Mouse (Mus musculus) liver, embryonic 11.5 days (tissue): Measurements from ENCODE around the gene Parvb. TPM values are rescaled to one million over a fixed set of nuclear protein-coding genes. Genes with fewer than 3 reads are reported as not detected.

Source experiments
- ATAC-seq: fragments of 200-750 bp; cut with Nextera tagmentation; replicated peaks from 2 replicates; pipeline ENCODE4 v1.8.0; 2017; ENCODE audit warnings: moderate number of reproducible peaks, mild to moderate bottlenecking, moderate TSS enrichment, moderate library complexity; ENCODE audit not compliant: low FRiP score
- DNase-seq: peaks from one replicate; pipeline ENCODE4 v3.0.0-alpha.2; 2017; ENCODE audit warnings: low spot score
- H3K27ac ChIP-seq: fragments of 300-500 bp; sonication (generic); 2 replicates; pipeline ENCODE4 v1.5.1; 2014; ENCODE audit warnings: mild to moderate bottlenecking, low read depth, low read length, control low read depth
- H3K27me3 ChIP-seq: fragments of 300-500 bp; sonication (generic); replicated peaks from 2 replicates; pipeline ENCODE4 v1.6.1; 2014; ENCODE audit warnings: low read length, mixed read lengths; ENCODE audit not compliant: control insufficient read depth, insufficient read depth
- H3K36me3 ChIP-seq: fragments of 300-500 bp; sonication (generic); 2 replicates; pipeline ENCODE4 v1.6.1; 2014; ENCODE audit warnings: mild to moderate bottlenecking, low read length, moderate library complexity, mixed read lengths; ENCODE audit not compliant: control insufficient read depth, insufficient read depth
- H3K4me1 ChIP-seq: fragments of 300-500 bp; sonication (generic); replicated peaks from 2 replicates; pipeline ENCODE4 v1.6.1; 2014; ENCODE audit warnings: low read length, mixed read lengths; ENCODE audit not compliant: control insufficient read depth, insufficient read depth
- H3K4me2 ChIP-seq: fragments of 300-500 bp; sonication (generic); 2 replicates; pipeline ENCODE4 v1.6.1; 2014; ENCODE audit warnings: mild to moderate bottlenecking, control low read depth, moderate library complexity
- H3K4me3 ChIP-seq: fragments of 300-500 bp; sonication (generic); 2 replicates; pipeline ENCODE4 v1.5.1; 2014; ENCODE audit warnings: low read depth, low read length, control low read depth
- H3K9ac ChIP-seq: fragments of 300-500 bp; sonication (generic); 2 replicates; pipeline ENCODE4 v1.6.1; 2014; ENCODE audit warnings: low read depth, low read length, control low read depth
- H3K9me3 ChIP-seq: fragments of 300-500 bp; sonication (generic); 2 replicates; pipeline ENCODE4 v1.6.1; 2016; ENCODE audit warnings: low read length, inconsistent platforms, mixed read lengths; ENCODE audit not compliant: control insufficient read depth
- WGBS: fragments of 180-500 bp; shearing (Covaris S2); extraction: QIAGEN DNeasy Blood & Tissue Kit; methylation state at CpG from one replicate; pipeline ENCODE4 v1.1.7; 2014; 5-methylcytosine and 5-hydroxymethylcytosine counted together
- polyA plus RNA-seq: library from polyadenylated mRNA; unstranded; fragments of >200 nt; fragmentation: Nextera tagmentation; extraction: Ambion mirVana; gene quantifications from 2 replicates; pipeline ENCODE4 v1.2.1, GENCODE M21; 2014

Parvb gene
- polyA plus RNA-seq, 1 experiment from 2014 or later, result 15.4 TPM

DNA sequence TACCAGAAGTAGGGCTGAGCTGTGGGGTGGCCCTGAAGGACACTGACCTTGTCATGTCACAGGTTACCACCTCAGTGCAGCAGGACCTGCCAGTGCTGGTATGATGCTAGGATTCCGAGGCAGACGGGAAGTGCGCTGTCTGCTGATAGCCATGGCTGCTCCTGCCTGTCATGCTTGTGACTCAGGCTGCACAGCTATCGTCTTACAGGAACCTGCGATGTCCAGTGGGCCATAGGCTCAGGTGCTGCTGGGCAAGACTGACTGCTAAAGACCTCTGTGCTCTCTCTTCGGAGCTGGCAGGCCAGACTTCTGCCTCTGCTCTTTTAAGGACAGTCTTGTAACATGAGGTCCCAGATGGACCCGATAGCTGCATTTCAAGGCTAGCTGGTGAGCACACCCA is 17.4 kb upstream of the Parvb start:
- peaks cover 38% of the 10 kb centered on the region for H3K4me1 ChIP-seq
- H3K9ac ChIP-seq, result no peak overlapping the region
- DNase-seq, result no peak
- H3K27me3 ChIP-seq, result no peaks in the 10 kb centered on the region
- peaks cover 21% of the 10 kb centered on the region for H3K36me3 ChIP-seq
- H3K4me2 ChIP-seq, result no peak overlapping the region
- H3K27ac ChIP-seq, result no peak overlapping the region
- WGBS, result 80% methylated on average over 7 of the region's 7 CpGs
- no peak overlapping the region for H3K4me3 ChIP-seq
- no peak for ATAC-seq
- H3K9me3 ChIP-seq, result no peaks in the 10 kb centered on the region

DNA sequence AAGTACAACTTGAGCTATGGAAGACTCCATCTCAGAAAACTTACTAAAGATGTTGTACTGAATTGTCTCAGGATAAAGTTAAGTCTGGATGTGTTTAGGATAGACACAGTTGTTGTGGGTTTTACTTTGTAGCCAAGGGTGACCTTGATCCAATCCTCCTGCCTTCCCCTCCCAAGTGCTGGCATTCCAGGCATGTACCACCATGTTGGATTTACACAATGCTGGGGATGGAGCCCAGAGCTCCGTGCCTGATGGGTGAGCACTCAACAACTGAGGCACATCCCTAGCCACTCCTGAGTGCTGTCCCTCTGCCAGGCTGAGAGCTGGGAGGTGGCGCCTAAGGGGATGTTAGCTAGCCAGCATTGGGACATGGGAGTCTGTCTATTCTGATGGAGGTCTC is 16.6 kb upstream of the Parvb start:
- no peak overlapping the region for H3K4me3 ChIP-seq
- H3K27me3 ChIP-seq, result no peaks in the 10 kb centered on the region
- DNase-seq (no peak), ATAC-seq (no peak)
- no peak overlapping the region for H3K4me2 ChIP-seq
- peaks cover 16% of the 10 kb centered on the region for H3K36me3 ChIP-seq
- H3K4me1 ChIP-seq, result peaks cover 32% of the 10 kb centered on the region
- no peak overlapping the region for H3K9ac ChIP-seq
- no peak overlapping the region for H3K27ac ChIP-seq
- H3K9me3 ChIP-seq, result no peaks in the 10 kb centered on the region
- WGBS, result 82% methylated on average over 2 of the region's 2 CpGs

DNA sequence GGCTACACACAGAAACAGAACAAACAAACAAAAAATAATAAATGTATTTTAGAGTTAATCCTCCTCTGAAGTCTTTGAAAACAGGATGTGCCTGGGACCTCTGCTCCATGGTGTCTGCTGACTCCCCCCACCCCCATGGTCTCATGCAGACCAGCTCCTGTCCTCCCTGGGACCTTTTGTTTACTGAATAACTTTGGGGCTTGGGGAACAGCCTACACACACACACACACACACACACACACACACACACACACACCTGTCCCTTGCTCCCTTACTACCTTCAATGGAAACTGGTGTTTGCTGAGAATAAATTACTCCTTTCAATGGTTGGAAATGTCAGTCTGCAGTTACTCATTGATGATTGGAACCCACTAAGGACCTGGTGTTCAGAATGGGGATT is 15.8 kb upstream of the Parvb start:
- no peak overlapping the region for H3K9ac ChIP-seq
- H3K27ac ChIP-seq, result peak overlapping the region; percentile 59; the same call in 1 of the 2 replicates
- peaks cover 26% of the 10 kb centered on the region for H3K4me1 ChIP-seq
- DNase-seq (no peak), ATAC-seq (no peak)
- no peaks in the 10 kb centered on the region for H3K27me3 ChIP-seq
- no peaks in the 10 kb centered on the region for H3K9me3 ChIP-seq
- H3K4me2 ChIP-seq, result no peak overlapping the region
- H3K4me3 ChIP-seq, result no peak overlapping the region
- H3K36me3 ChIP-seq, result peaks cover 11% of the 10 kb centered on the region; the same call in 1 of the 2 replicates

DNA sequence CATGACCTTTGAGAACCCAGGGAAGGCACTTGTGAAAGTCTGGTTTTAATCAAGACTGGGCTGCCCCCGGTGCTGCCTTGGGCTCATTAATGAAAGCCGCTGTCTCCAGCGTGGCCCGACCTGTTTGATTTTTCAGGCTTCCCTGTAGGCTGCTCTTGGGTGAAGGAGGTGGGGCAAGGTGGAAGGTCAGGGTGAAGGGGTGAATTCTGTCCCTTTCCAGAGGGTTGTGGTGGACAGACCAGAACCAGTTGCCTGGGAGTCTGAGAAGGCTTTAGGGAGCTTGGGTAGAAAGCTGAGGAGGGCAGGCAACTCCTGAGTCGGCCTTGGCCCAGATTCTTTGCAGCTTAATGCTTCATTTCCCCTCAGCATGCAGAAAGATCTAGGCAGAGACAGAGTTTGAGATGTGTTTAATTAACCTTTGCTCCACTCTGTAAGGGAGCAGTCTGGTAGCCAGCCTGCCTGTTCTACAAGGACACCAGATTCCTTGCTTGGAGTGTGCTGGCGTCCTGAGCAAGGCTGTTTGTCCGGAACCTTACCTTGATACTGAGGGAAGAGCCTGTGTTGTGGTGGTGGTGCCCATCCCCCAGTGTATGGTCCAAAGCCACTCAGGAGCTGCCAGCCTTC is 15.3 kb upstream of the Parvb start:
- WGBS, result 47% methylated on average over 7 of the region's 7 CpGs
- H3K4me1 ChIP-seq, result peaks cover 26% of the 10 kb centered on the region

DNA sequence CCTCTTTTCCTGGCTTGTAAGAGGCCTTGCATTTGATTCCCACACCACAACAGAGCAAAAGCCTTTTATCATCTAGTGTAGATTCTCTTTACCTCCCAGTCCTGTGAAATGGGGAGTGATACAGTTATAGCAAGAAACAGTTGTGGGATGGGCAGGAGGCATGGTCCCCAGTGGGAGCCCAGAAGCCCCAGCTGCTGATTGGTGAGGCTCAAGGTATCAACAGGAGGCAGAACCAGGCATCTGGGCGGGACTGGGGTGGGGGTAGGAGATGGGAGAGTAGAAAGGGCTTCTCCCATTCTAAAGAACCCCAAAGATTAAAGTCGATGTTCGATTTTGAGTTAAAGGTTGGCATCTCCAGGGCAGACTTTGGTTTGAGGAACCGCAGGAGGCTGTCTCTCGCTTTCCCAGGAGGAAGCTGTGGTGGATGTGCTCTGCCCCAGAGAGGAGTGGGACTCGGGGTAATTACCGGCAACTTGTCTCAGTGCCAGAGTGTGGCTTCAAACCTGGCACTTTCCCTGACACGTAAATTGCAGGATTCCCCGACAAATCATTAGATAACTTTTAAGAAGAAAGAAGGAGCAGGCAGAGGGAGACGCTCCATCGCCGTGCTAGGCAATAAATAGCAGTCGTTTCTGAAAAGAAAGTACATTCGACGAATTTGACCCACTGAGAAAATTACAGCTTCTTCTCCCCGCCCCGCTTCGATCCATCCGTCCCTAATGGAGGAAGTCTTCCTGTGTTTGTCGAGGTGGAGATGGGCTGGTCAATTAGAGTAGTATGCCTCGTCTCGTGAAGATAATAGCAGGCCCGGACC is 13.7 kb upstream of the Parvb start:
- peak overlapping the region; percentile 15; the same call in 1 of the 2 replicates for H3K4me2 ChIP-seq
- 35% methylated on average over 23 of the region's 23 CpGs for WGBS
- no peak for ATAC-seq

More for the DNA sequence above, 15.3 kb upstream of the Parvb start:
- no peak for DNase-seq
- peaks cover 11% of the 10 kb centered on the region; the same call in 1 of the 2 replicates for H3K36me3 ChIP-seq
- H3K27ac ChIP-seq, result peak overlapping the region; percentile 59
- H3K9me3 ChIP-seq, result no peaks in the 10 kb centered on the region
- no peak overlapping the region for H3K9ac ChIP-seq
- no peak overlapping the region for H3K4me3 ChIP-seq
- no peaks in the 10 kb centered on the region for H3K27me3 ChIP-seq
- no peak for ATAC-seq
- no peak overlapping the region for H3K4me2 ChIP-seq

DNA sequence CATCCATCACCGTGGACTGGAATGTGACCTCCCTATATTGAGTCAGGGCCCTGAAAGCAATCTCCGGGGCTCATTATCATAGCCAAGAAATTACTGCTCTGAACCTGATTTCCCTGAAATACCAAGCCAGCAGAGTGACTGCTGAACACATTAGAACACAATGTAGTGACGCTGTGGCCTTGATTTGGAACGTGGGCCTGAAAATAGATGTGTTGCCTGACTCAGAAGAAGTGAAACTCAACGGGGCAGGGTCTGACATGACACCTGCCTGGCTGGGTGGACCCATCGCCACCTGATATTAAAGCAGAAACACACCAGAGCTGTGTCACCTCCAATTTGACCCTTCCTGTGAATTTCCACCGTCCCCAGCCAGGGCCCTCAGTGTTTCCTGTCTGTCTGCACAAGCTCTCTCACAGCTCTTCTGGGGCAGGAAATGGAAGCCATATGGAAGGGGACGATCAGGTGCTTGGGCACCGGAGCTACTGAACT is 13.0 kb upstream of the Parvb start:
- Histone ChIP-seq H3K4me2 (peak overlapping the region; percentile 15; the same call in 1 of the 2 replicates), H3K4me1 (peaks cover 21% of the 10 kb centered on the region), H3K36me3 (peaks cover 11% of the 10 kb centered on the region; the same call in 1 of the 2 replicates), H3K27ac (peak overlapping the region; percentile 53), H3K27me3 (0 out of 2 replicates have a peak, but pooled peaks cover 4% of the 10 kb centered on the region), H3K4me3 (no peak overlapping the region), H3K9ac (no peak overlapping the region), H3K9me3 (no peaks in the 10 kb centered on the region)
- WGBS, result 28% methylated on average over 9 of the region's 9 CpGs
- DNase-seq (no peak), ATAC-seq (no peak)

More for the DNA sequence above, 13.7 kb upstream of the Parvb start:
- Histone ChIP-seq H3K36me3 (peaks cover 11% of the 10 kb centered on the region; the same call in 1 of the 2 replicates), H3K4me1 (peaks cover 21% of the 10 kb centered on the region), H3K27ac (peak overlapping the region; percentile 28), H3K9me3 (no peaks in the 10 kb centered on the region), H3K27me3 (no peaks in the 10 kb centered on the region), H3K4me3 (no peak overlapping the region), H3K9ac (no peak overlapping the region)
- no peak for DNase-seq

DNA sequence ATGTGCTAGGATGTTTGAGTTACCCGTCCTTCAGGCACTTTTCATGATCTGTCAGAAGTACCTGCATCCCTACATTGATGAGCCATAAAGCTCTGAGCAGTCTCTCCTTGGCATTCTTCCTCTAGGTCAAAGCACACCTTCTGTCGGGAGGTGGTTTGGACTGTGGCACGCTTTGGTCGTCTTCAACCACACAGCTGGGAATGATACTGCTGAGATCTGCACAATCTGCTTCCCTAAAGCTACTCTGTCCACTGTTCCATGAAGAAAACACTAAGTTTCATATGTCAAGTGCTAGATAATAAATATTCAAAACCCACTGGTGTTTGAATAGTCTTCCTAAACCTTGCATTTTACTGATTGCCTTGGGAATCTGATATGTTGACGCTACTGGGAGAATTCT is 10.3 kb upstream of the Parvb start:
- no peak for ATAC-seq
- Histone ChIP-seq H3K27me3 (peaks cover 4% of the 10 kb centered on the region; the same call in 1 of the 2 replicates), H3K36me3 (no peaks in the 10 kb centered on the region), H3K9ac (no peak overlapping the region), H3K9me3 (no peaks in the 10 kb centered on the region), H3K4me2 (no peak overlapping the region), H3K27ac (no peak overlapping the region), H3K4me3 (no peak overlapping the region), H3K4me1 (peaks cover 16% of the 10 kb centered on the region)
- 82% methylated on average over 5 of the region's 5 CpGs for WGBS
- DNase-seq, result no peak

DNA sequence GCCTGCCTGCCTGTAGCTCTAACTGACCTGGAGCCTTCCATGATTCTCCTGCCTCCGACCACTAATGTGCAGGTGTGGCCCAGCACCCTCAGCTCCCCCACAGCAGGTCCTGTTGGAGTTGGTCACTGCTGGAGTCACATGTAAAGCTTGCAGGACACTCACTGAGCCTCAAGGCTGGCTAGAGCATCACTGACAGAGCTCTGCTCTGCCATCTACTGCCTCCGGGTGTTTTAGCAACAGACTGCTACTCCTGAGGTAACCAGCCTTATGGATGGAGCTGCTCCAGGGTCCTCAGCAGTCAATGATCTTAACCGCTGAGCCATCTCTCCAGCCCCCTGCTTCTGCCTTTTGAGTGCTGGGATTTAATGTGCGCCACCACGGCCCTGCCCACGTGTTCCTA is 8.4 kb upstream of the Parvb start:
- no peak for DNase-seq
- Histone ChIP-seq H3K9me3 (no peaks in the 10 kb centered on the region), H3K4me3 (no peak overlapping the region), H3K4me1 (peaks cover 3% of the 10 kb centered on the region; the same call in 1 of the 2 replicates), H3K27me3 (peaks cover 4% of the 10 kb centered on the region; the same call in 1 of the 2 replicates), H3K9ac (no peak overlapping the region), H3K27ac (no peak overlapping the region), H3K4me2 (no peak overlapping the region), H3K36me3 (no peaks in the 10 kb centered on the region)
- 42% methylated on average over 6 of the region's 6 CpGs for WGBS
- ATAC-seq, result no peak
